Mouse (Mus musculus) heart, embryonic 14.5 days (tissue): ENCODE results near the gene Dync1h1. TPM values are rescaled to one million over a fixed set of nuclear protein-coding genes. Genes with fewer than 3 reads are reported as not detected.

Experiments
- ATAC-seq: fragments of 200-750 bp; cut with Nextera tagmentation; 2 replicates; pipeline ENCODE4 v1.8.0; 2017; ENCODE audit warnings: low read depth, moderate TSS enrichment; ENCODE audit not compliant: insufficient number of reproducible peaks, insufficient read depth, low FRiP score
- H3K27ac ChIP-seq, 2 experiments: fragments of 200-500 bp in 1 of 2; fragments of 300-500 bp in 1 of 2; sonication (generic) in 1 of 2; replicated peaks in 1 of 2; 2 replicates each; pipeline ENCODE4 v1.5.1; 2012 to 2014; ENCODE audit warnings: low read depth in 2 of 2, low read length in 2 of 2, control low read depth in 1 of 2, mild to moderate bottlenecking in 1 of 2, mixed read lengths in 1 of 2; ENCODE audit not compliant: control insufficient read depth in 1 of 2, insufficient read depth in 1 of 2
- H3K27me3 ChIP-seq: fragments of 300-500 bp; sonication (generic); 2 replicates; pipeline ENCODE4 v1.6.1; 2014; ENCODE audit warnings: mild to moderate bottlenecking, low read length, control low read depth; ENCODE audit not compliant: control insufficient read depth, insufficient read depth
- H3K36me3 ChIP-seq: fragments of 300-500 bp; sonication (generic); 2 replicates; pipeline ENCODE4 v1.6.1; 2014; ENCODE audit warnings: mild to moderate bottlenecking, control low read depth, low read length, mixed read lengths; ENCODE audit not compliant: control insufficient read depth, insufficient read depth
- H3K4me1 ChIP-seq, 2 experiments: fragments of 200-500 bp in 1 of 2; fragments of 300-500 bp in 1 of 2; sonication (generic) in 1 of 2; 2 replicates each; pipeline ENCODE4 v1.6.1; 2012 to 2014; ENCODE audit warnings: low read length in 2 of 2, control low read depth in 1 of 2, mixed read lengths in 1 of 2; ENCODE audit not compliant: control insufficient read depth in 2 of 2, insufficient read depth in 2 of 2
- H3K4me2 ChIP-seq: fragments of 300-500 bp; sonication (generic); 2 replicates; pipeline ENCODE4 v1.6.1; 2014; ENCODE audit warnings: mild to moderate bottlenecking, low read length
- H3K4me3 ChIP-seq, 2 experiments: fragments of 200-500 bp in 1 of 2; fragments of 300-500 bp in 1 of 2; sonication (generic) in 1 of 2; 2 replicates each; pipeline ENCODE4 v1.5.1; 2012 to 2014; ENCODE audit warnings: low read length in 2 of 2, mild to moderate bottlenecking in 2 of 2, control low read depth in 1 of 2, low read depth in 1 of 2, moderate library complexity in 1 of 2; ENCODE audit not compliant: control insufficient read depth in 1 of 2, insufficient read depth in 1 of 2
- H3K9ac ChIP-seq: fragments of 300-500 bp; sonication (generic); 2 replicates; pipeline ENCODE4 v1.6.1; 2014; ENCODE audit warnings: mild to moderate bottlenecking, low read length
- H3K9me3 ChIP-seq: fragments of 300-500 bp; sonication (generic); 2 replicates; pipeline ENCODE4 v1.6.1; 2016; ENCODE audit warnings: low read length, control low read depth; ENCODE audit not compliant: control insufficient read depth
- WGBS: fragments of 180-500 bp; shearing (Covaris S2); extraction: QIAGEN DNeasy Blood & Tissue Kit; methylation state at CpG from one replicate; pipeline ENCODE4 v1.1.7; 2014; 5-methylcytosine and 5-hydroxymethylcytosine counted together
- polyA plus RNA-seq: library from polyadenylated mRNA; unstranded; fragments of >200 nt; fragmentation: Nextera tagmentation; extraction: Ambion mirVana; gene quantifications from 2 replicates; pipeline ENCODE4 v1.2.1, GENCODE M21; 2014

The Dync1h1 gene
- polyA plus RNA-seq, 1 experiment from 2014 or later = 55.4 TPM

DNA sequence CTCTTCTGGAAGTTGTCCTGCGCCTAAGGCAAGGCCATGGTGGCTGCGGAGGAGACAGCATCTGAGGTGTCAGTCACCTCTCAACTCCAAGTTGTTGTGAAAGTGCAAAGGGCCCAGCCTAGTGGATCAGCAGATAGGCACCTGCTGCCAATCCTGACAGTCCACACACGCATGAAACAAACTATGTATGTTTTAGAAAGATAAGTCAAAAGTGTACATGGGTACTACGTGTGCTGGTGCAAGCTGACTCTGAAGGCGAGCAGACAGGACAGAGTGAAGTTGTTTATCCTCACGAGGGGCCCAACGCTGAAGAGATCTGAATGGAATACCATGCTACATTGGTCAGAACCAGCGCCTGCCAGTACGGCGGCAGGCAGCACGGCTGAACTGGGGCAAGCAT lies 36.4 kb upstream of the Dync1h1 start:
- Histone ChIP-seq H3K27me3 (no peaks in the 10 kb centered on the region), H3K36me3 (peaks cover 99% of the 10 kb centered on the region), H3K9me3 (no peaks in the 10 kb centered on the region), H3K4me1 (no peaks in the 10 kb centered on the region), H3K27ac (no peak overlapping the region), H3K4me2 (no peak overlapping the region), H3K9ac (no peak overlapping the region), H3K4me3 (no peak overlapping the region)
- WGBS = 97% methylated on average over 11 of the region's 11 CpGs
- no peak for ATAC-seq

DNA sequence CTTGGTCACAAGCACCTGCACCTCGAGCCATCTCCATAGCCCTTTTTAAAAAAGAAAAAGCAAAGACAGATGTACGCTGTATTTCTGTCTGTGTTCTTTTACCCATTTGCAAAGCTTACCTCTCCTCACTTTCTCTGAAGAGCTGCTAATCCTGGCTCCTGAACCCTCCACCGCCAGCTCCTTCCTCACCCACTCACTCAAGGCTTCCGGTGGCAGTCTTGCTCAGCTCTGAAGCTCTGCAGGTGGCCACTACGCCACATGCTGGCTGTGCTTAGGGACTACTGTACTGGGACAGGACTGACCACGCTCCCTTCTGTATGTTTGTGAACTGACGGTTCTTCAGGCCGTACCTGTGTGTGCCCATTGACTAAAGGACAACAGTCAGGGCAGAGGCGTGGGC lies 34.9 kb upstream of the Dync1h1 start:
- Histone ChIP-seq H3K4me1 (no peaks in the 10 kb centered on the region), H3K27ac (no peak overlapping the region), H3K4me3 (no peak overlapping the region), H3K9me3 (no peaks in the 10 kb centered on the region), H3K9ac (no peak overlapping the region), H3K27me3 (no peaks in the 10 kb centered on the region), H3K36me3 (peaks cover 99% of the 10 kb centered on the region), H3K4me2 (no peak overlapping the region)
- WGBS = 86% methylated on average over 9 of the region's 9 CpGs
- no peak for ATAC-seq

DNA sequence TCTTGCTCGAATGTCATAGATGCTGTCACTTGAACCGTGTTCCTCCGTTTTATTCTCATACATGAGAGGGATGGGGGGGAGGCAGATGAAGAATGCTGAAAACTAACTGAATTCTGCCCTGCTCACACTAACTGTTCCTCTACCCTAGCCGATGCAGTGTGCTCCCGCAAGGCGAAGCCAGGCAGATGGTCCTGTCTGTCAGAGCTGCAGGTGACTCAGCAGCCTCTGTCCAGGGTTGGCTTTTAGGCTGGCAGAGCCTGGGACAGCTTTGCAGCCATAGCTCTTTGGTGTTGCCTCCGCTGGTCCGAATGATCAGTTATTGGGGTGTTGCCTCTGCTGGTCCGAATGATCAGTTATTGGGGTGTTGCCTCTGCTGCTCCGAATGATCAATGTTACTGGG lies 30.2 kb upstream of the Dync1h1 start:
- 94% methylated on average over 10 of the region's 10 CpGs for WGBS
- Histone ChIP-seq H3K4me1 (no peaks in the 10 kb centered on the region), H3K9ac (no peak overlapping the region), H3K4me3 (no peak overlapping the region), H3K27me3 (no peaks in the 10 kb centered on the region), H3K4me2 (no peak overlapping the region), H3K27ac (no peak overlapping the region), H3K36me3 (peaks cover 99% of the 10 kb centered on the region), H3K9me3 (no peaks in the 10 kb centered on the region)
- no peak for ATAC-seq

DNA sequence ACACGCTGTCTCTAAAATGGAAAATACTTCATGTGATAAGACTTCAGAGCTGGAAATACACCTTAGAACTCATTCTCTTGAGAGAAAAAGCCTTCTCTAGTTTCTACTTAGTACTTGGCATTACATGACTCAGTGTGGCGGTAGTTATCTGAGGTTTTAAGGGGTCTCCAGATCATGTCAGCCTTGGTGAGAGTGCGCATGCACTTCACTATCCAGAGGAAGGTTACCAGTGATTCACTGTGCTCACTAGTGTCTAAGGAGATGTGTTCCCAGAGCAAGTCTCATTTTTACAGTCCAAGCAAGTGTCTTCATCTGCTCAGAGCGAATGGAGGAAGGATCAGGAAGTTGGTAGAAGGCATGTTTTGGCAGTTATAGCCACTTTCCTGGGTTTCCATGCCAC lies 28.9 kb upstream of the Dync1h1 start:
- no peak for ATAC-seq
- Histone ChIP-seq H3K9ac (no peak overlapping the region), H3K36me3 (peaks cover 97% of the 10 kb centered on the region), H3K4me3 (no peak overlapping the region), H3K27ac (no peak overlapping the region), H3K4me2 (no peak overlapping the region), H3K4me1 (no peaks in the 10 kb centered on the region), H3K27me3 (no peaks in the 10 kb centered on the region), H3K9me3 (no peaks in the 10 kb centered on the region)
- WGBS = 85% methylated on average over 4 of the region's 4 CpGs

DNA sequence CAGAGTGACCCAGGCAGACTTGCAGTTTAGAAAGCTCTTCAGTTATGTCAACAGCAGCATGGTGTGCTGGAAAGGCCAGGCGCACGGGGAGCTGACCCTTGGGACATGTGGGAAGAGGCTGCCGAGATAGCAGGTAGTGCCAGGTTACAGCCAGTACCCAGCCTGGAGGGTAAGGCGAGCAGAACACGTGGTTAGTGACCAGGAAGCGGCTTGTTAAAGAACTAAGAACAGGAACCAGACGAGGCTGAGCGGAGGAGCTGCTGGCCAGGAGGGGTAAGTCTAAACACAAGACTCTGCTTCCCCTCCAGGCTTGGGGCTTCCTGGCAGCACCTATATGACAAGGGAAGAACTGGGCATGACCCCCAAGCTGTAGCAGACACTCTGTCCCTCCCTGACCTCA lies 27.6 kb upstream of the Dync1h1 start:
- Histone ChIP-seq H3K27ac (no peak overlapping the region), H3K4me2 (no peak overlapping the region), H3K27me3 (no peaks in the 10 kb centered on the region), H3K9ac (no peak overlapping the region), H3K4me3 (no peak overlapping the region), H3K9me3 (no peaks in the 10 kb centered on the region), H3K4me1 (no peaks in the 10 kb centered on the region), H3K36me3 (peaks cover 97% of the 10 kb centered on the region)
- 80% methylated on average over 8 of the region's 8 CpGs for WGBS
- no peak for ATAC-seq

DNA sequence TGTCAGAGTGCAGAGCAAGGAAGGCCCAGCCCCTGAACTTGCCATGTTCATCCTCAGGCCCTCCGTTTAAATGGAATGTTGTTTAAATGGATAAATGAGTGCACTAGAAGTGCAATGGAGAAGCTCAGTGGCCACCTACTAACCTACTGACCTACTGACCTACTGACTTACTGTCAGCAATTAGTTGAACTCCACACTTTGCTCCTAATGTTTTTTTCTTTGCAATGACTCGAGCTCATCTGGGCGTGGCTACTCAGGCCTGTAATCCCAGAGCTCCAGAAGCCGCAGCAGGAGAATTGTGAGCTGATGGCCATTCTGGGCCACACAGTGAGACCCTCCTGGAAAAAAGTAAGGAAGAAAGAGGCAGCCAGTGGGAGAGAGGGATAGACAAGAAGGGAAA lies 25.3 kb upstream of the Dync1h1 start:
- H3K9ac ChIP-seq = no peak overlapping the region
- no peaks in the 10 kb centered on the region for H3K27me3 ChIP-seq
- WGBS = 76% methylated on average over 4 of the region's 4 CpGs
- no peak for ATAC-seq
- no peak overlapping the region for H3K4me3 ChIP-seq
- no peaks in the 10 kb centered on the region for H3K9me3 ChIP-seq
- no peak overlapping the region for H3K27ac ChIP-seq
- H3K4me1 ChIP-seq = no peaks in the 10 kb centered on the region
- H3K4me2 ChIP-seq = no peak overlapping the region
- H3K36me3 ChIP-seq = peaks cover 93% of the 10 kb centered on the region

DNA sequence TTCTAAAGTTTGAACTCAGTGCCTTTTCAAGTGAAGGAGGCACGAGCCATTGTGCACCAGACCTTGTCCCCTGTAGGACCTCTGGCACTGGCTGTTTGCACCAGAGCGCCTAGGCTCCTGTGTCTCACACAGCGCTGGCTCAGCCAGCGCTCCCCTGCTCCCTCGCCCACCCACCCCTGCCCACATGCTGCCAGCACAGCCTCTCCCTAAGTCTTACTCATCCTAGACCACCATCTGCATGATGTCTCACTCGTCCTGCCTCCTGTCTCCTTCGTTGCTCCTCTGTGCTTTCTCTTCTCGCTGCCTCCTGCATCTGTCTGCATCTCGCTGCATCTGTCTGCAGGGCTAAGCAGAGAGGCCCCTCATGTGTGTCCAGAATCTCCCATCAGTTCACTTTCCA lies 22.9 kb upstream of the Dync1h1 start:
- Histone ChIP-seq H3K9ac (no peak overlapping the region), H3K4me2 (no peak overlapping the region), H3K9me3 (no peaks in the 10 kb centered on the region), H3K27ac (no peak overlapping the region), H3K4me3 (no peak overlapping the region), H3K4me1 (no peaks in the 10 kb centered on the region), H3K36me3 (peaks cover 78% of the 10 kb centered on the region), H3K27me3 (no peaks in the 10 kb centered on the region)
- no peak for ATAC-seq
- WGBS = 91% methylated on average over 9 of the region's 9 CpGs

DNA sequence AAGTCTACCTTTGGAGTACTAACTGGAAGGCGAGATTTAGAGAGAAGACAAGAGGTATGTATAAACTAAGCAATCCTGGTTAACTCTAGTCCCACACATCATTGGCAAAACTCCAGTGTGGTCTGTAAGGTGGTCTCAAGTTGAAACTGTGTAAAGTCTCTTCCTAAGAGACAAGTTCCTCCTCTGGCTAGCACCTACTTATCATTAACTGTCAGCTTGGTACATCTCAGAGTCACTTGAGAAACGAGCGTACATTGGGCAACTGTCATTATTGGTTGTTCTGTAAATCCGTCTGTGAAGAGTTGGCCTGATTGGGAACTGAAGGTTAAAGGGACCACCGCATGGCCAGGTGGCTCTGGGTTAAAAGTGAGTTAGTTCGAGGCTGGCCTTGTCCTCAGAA lies 12.6 kb upstream of the Dync1h1 start:
- H3K9ac ChIP-seq = no peak overlapping the region
- H3K36me3 ChIP-seq = 0 out of 2 replicates have a peak, but pooled peaks cover 2% of the 10 kb centered on the region
- WGBS = 66% methylated on average over 6 of the region's 6 CpGs
- no peak overlapping the region for H3K4me2 ChIP-seq
- peaks cover 0 to 15% of the 10 kb centered on the region in 2 experiments; a peak in 2 of 4 replicates for H3K4me1 ChIP-seq
- no peak overlapping the region for H3K4me3 ChIP-seq
- no peaks in the 10 kb centered on the region for H3K9me3 ChIP-seq
- ATAC-seq = no peak
- H3K27ac ChIP-seq = no peak overlapping the region
- no peaks in the 10 kb centered on the region for H3K27me3 ChIP-seq
